Comparison of ENCODE assay signal across 16 mouse cellular contexts in the genomic region with DNA sequence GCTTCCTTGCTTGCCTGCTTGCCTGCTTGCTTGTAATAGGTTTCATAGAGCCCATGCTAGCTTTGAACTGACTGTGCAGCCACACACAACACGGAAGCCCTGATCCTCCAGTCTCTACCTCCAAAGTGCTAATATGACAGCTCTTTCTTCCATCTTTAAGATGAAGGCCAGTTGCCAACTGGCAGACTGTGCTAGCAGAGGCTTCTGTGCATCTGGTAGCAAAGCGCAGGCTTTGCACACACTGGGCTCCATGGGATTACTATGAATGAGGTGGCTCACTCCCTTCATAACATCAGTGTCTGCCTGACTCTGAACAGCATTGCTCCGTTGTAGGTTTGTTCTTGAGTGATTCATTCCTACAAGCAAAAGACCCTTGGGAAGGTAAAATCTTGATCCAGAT.
DNase-seq lines count a peak whose midpoint lies in the region; ATAC-seq and TF ChIP-seq lines count a peak whose summit lies in the region.
"Had no signal": no experiment of that assay in that cellular context is flagged by ENCODE, and none has a peak within 500 bp of the region (broad histone marks: within the 10 kb centered on the region; RNA-seq: fewer than 3 reads in every experiment).

No protein-coding gene starts in this region.

- DNase-seq in forebrain, embryonic 11.5 days (ENCODE audit: low spot score): no peak
- DNase-seq in lung, embryonic 14.5 days: peak; percentile 9
- no peak for DNase-seq in lung, postnatal 0 days (ENCODE audit: low spot score)
- no peak for DNase-seq in layer of hippocampus, postnatal 25 days (ENCODE audit: extremely low spot score in 1 of 2, low spot score in 1 of 2)
- DNase-seq: cerebellum, adult 9-10 months; heart, adult 18-20 months; heart, postnatal 36 days; kidney, postnatal 14 days; right cerebral cortex, postnatal 14 days; thymus, postnatal 14 days had no signal

- no peak overlapping the region for H3K9ac ChIP-seq in forebrain, embryonic 13.5 days
- no peak overlapping the region for H3K9ac ChIP-seq in forebrain, embryonic 11.5 days (ENCODE audit: low read length)
- no peak overlapping the region for H3K9ac ChIP-seq in lung, embryonic 14.5 days
- no peak overlapping the region for H3K9ac ChIP-seq in lung, postnatal 0 days (replicated peaks; ENCODE audit: low read depth)
- H3K9ac ChIP-seq in embryonic facial prominence, embryonic 15.5 days: no peak overlapping the region
- no peak overlapping the region for H3K9ac ChIP-seq in limb, embryonic 15.5 days

- H3K9me3 ChIP-seq in forebrain, embryonic 13.5 days (replicated peaks): no peaks in the 10 kb centered on the region
- no peaks in the 10 kb centered on the region for H3K9me3 ChIP-seq in forebrain, embryonic 11.5 days (ENCODE audit: control insufficient read depth, low read length)
- H3K9me3 ChIP-seq in lung, embryonic 14.5 days (ENCODE audit: low read depth, low read length): no peaks in the 10 kb centered on the region
- H3K9me3 ChIP-seq in lung, postnatal 0 days (ENCODE audit: low read length): no peaks in the 10 kb centered on the region
- no peaks in the 10 kb centered on the region for H3K9me3 ChIP-seq in embryonic facial prominence, embryonic 15.5 days (replicated peaks)
- no peaks in the 10 kb centered on the region for H3K9me3 ChIP-seq in limb, embryonic 15.5 days

- peak overlapping the region; percentile 25; the same call in 1 of the 2 replicates for H3K27ac ChIP-seq in forebrain, embryonic 13.5 days
- no peak overlapping the region for H3K27ac ChIP-seq in forebrain, embryonic 11.5 days (ENCODE audit: low read depth, low read length)
- no peak overlapping the region for H3K27ac ChIP-seq in lung, embryonic 14.5 days (ENCODE audit: low read depth)
- no peak overlapping the region for H3K27ac ChIP-seq in lung, postnatal 0 days (ENCODE audit: low read length)
- H3K27ac ChIP-seq in embryonic facial prominence, embryonic 15.5 days (replicated peaks): peak overlapping the region; percentile 79; the same call in 1 of the 2 replicates
- H3K27ac ChIP-seq in limb, embryonic 15.5 days: peak overlapping the region; percentile 87

- 79% methylated on average over 3 of the region's 3 CpGs for WGBS in forebrain, embryonic 13.5 days
- WGBS in forebrain, embryonic 11.5 days: 88% methylated on average over 3 of the region's 3 CpGs
- 73% methylated on average over 3 of the region's 3 CpGs for WGBS in lung, embryonic 14.5 days
- 67% methylated on average over 3 of the region's 3 CpGs for WGBS in lung, postnatal 0 days
- WGBS in embryonic facial prominence, embryonic 15.5 days: 66% methylated on average over 3 of the region's 3 CpGs
- 34% methylated on average over 3 of the region's 3 CpGs for WGBS in limb, embryonic 15.5 days

- no peak for TF ChIP-seq EP300 in lung, postnatal 0 days (IDR thresholded peaks at IDR 0.05)

- no peaks in the 10 kb centered on the region for H3K27me3 ChIP-seq in forebrain, embryonic 13.5 days
- H3K27me3 ChIP-seq in forebrain, embryonic 11.5 days (ENCODE audit: control insufficient read depth, insufficient read depth, low read length): no peaks in the 10 kb centered on the region
- H3K27me3 ChIP-seq in lung, embryonic 14.5 days (ENCODE audit: insufficient read depth, low read length): no peaks in the 10 kb centered on the region
- H3K27me3 ChIP-seq in lung, postnatal 0 days (replicated peaks; ENCODE audit: insufficient read depth, low read length): no peaks in the 10 kb centered on the region
- no peaks in the 10 kb centered on the region for H3K27me3 ChIP-seq in embryonic facial prominence, embryonic 15.5 days
- H3K27me3 ChIP-seq in limb, embryonic 15.5 days: no peaks in the 10 kb centered on the region

- peaks cover 21% of the 10 kb centered on the region for H3K4me1 ChIP-seq in forebrain, embryonic 13.5 days
- H3K4me1 ChIP-seq in forebrain, embryonic 11.5 days (replicated peaks; ENCODE audit: control insufficient read depth, insufficient read depth, low read length): no peaks in the 10 kb centered on the region
- peaks cover 16% of the 10 kb centered on the region for H3K4me1 ChIP-seq in lung, embryonic 14.5 days (ENCODE audit: insufficient read depth)
- no peaks in the 10 kb centered on the region; the same call in 1 of the 2 replicates for H3K4me1 ChIP-seq in lung, postnatal 0 days (ENCODE audit: insufficient read depth, low read depth, low read length)
- peaks cover 32% of the 10 kb centered on the region for H3K4me1 ChIP-seq in embryonic facial prominence, embryonic 15.5 days
- peaks cover 43% of the 10 kb centered on the region for H3K4me1 ChIP-seq in limb, embryonic 15.5 days

- no peaks in the 10 kb centered on the region for H3K36me3 ChIP-seq in forebrain, embryonic 13.5 days (ENCODE audit: poor library complexity, severe bottlenecking)
- no peaks in the 10 kb centered on the region for H3K36me3 ChIP-seq in forebrain, embryonic 11.5 days (ENCODE audit: control insufficient read depth, insufficient read depth, low read length)
- no peaks in the 10 kb centered on the region for H3K36me3 ChIP-seq in lung, embryonic 14.5 days (ENCODE audit: insufficient read depth)
- no peaks in the 10 kb centered on the region for H3K36me3 ChIP-seq in lung, postnatal 0 days (ENCODE audit: insufficient read depth, low read length)
- H3K36me3 ChIP-seq in embryonic facial prominence, embryonic 15.5 days: no peaks in the 10 kb centered on the region
- H3K36me3 ChIP-seq in limb, embryonic 15.5 days: no peaks in the 10 kb centered on the region

- TF ChIP-seq CTCF in lung, embryonic 14.5 days (IDR thresholded peaks at IDR 0.05; ENCODE audit: low read depth): no peak
- TF ChIP-seq CTCF in lung, postnatal 0 days (IDR thresholded peaks at IDR 0.05): no peak

- no peak overlapping the region for H3K4me3 ChIP-seq in forebrain, embryonic 13.5 days
- no peak overlapping the region for H3K4me3 ChIP-seq in forebrain, embryonic 11.5 days (ENCODE audit: low read depth, low read length)
- H3K4me3 ChIP-seq in lung, embryonic 14.5 days (ENCODE audit: low read depth, low read length): no peak overlapping the region
- no peak overlapping the region for H3K4me3 ChIP-seq in lung, postnatal 0 days (ENCODE audit: low read depth, low read length)
- no peak overlapping the region for H3K4me3 ChIP-seq in embryonic facial prominence, embryonic 15.5 days (replicated peaks)
- H3K4me3 ChIP-seq in limb, embryonic 15.5 days: no peak overlapping the region
- H3K4me3 ChIP-seq: myocyte had no signal

- H3K4me2 ChIP-seq in forebrain, embryonic 13.5 days: no peak overlapping the region
- no peak overlapping the region for H3K4me2 ChIP-seq in forebrain, embryonic 11.5 days (ENCODE audit: low read depth, low read length, severe bottlenecking)
- H3K4me2 ChIP-seq in lung, embryonic 14.5 days: no peak overlapping the region
- no peak overlapping the region for H3K4me2 ChIP-seq in lung, postnatal 0 days (replicated peaks; ENCODE audit: low read depth, low read length)
- H3K4me2 ChIP-seq in embryonic facial prominence, embryonic 15.5 days (replicated peaks): no peak overlapping the region
- H3K4me2 ChIP-seq in limb, embryonic 15.5 days: no peak overlapping the region

- peak; percentile 22; the same call in 1 of the 2 replicates for ATAC-seq in forebrain, embryonic 13.5 days
- ATAC-seq in forebrain, embryonic 11.5 days (replicated peaks; ENCODE audit: low FRiP score): no peak
- no peak for ATAC-seq in lung, embryonic 14.5 days (ENCODE audit: insufficient read depth)
- ATAC-seq in lung, postnatal 0 days: no peak
- no peak for ATAC-seq in embryonic facial prominence, embryonic 15.5 days (ENCODE audit: insufficient number of reproducible peaks, low FRiP score, low TSS enrichment, low read depth)
- ATAC-seq in limb, embryonic 15.5 days (ENCODE audit: insufficient number of reproducible peaks, low FRiP score, low TSS enrichment, low read depth): no peak
- ATAC-seq in megakaryocyte progenitor cell, adult 5-6 weeks (replicated peaks; ENCODE audit: poor library complexity): no peak
- ATAC-seq: Patski had no signal

Comparison
In these comparisons a context has a peak if more than half of its experiments do, and no peak if none do; other contexts are left out.
1. H3K27ac ChIP-seq: peak in forebrain, embryonic 13.5 days (single experiment), embryonic facial prominence, embryonic 15.5 days (single experiment) and limb, embryonic 15.5 days (single experiment); none in forebrain, embryonic 11.5 days (single experiment), lung, embryonic 14.5 days (single experiment) and lung, postnatal 0 days (single experiment).